Mouse (Mus musculus) kidney, adult 2 months (tissue): ENCODE measurements at regions not wholly inside any gene's neighbourhood (a gene's known extent, or its start where the extent isn't known, plus 50 kb on each side); places are given as distances from the start of the nearest gene placed in this dataset.

Source experiments
- DNase-seq: peaks from one replicate; pipeline ENCODE4 v3.0.0; 2021
- H3K27ac ChIP-seq: fragments of 200-500 bp; 2 replicates; pipeline ENCODE4 v1.5.1; 2012; ENCODE audit warnings: low read depth, low read length, control low read depth, inconsistent platforms; ENCODE audit not compliant: insufficient read depth
- H3K27me3 ChIP-seq: fragments of 200-500 bp; replicated peaks from 2 replicates; pipeline ENCODE4 v1.6.1; 2012; ENCODE audit warnings: mild to moderate bottlenecking, moderate library complexity, low read length, inconsistent platforms; ENCODE audit not compliant: control insufficient read depth, insufficient read depth
- H3K36me3 ChIP-seq: fragments of 200-500 bp; 2 replicates; pipeline ENCODE4 v1.6.1; 2012; ENCODE audit warnings: mild to moderate bottlenecking, moderate library complexity, low read length, inconsistent platforms; ENCODE audit not compliant: control insufficient read depth, insufficient read depth
- H3K4me1 ChIP-seq: fragments of 200-500 bp; 2 replicates; pipeline ENCODE4 v1.6.1; 2011; ENCODE audit warnings: low read length; ENCODE audit not compliant: control insufficient read depth, insufficient read depth
- H3K4me3 ChIP-seq: fragments of 200-500 bp; 2 replicates; pipeline ENCODE4 v1.5.1; 2011; ENCODE audit warnings: mild to moderate bottlenecking, low read depth, low read length, control low read depth; ENCODE audit not compliant: insufficient read depth
- CTCF ChIP-seq: fragments of 200-500 bp; conservative IDR thresholded peaks from 2 replicates; pipeline ENCODE4 v1.5.1; 2011; ENCODE audit warnings: low read depth, mild to moderate bottlenecking, control low read depth, low read length, moderate library complexity, mixed read lengths; ENCODE audit not compliant: insufficient read depth, insufficient read length
- POLR2A ChIP-seq: fragments of 200-500 bp; IDR thresholded peaks from one replicate; pipeline ENCODE4 v1.6.1; 2011; ENCODE audit warnings: low read depth, low read length, control low read depth
- WGBS: fragments of 180-500 bp; shearing (Covaris S2); methylation state at CpG from one replicate; pipeline ENCODE4 v1.1.7; 2018; 5-methylcytosine and 5-hydroxymethylcytosine counted together

GRCm38 (mm10) chr13:107541635-107541955 is 502.7 kb upstream of the Smim15 start:
- TF ChIP-seq CTCF = no peak
- TF ChIP-seq POLR2A = no peak
- no peak overlapping the region for H3K4me3 ChIP-seq
- no peaks in the 10 kb centered on the region for H3K36me3 ChIP-seq
- H3K27me3 ChIP-seq = no peaks in the 10 kb centered on the region
- H3K27ac ChIP-seq = no peak overlapping the region
- H3K4me1 ChIP-seq = no peaks in the 10 kb centered on the region
- 68% methylated on average over 2 of the region's 2 CpGs for WGBS
- no peak for DNase-seq

- WGBS = 84% methylated on average over 16 of the region's 16 CpGs
- TF ChIP-seq CTCF (no peak), POLR2A (no peak)
- Histone ChIP-seq H3K27me3 (no peaks in the 10 kb centered on the region), H3K4me1 (no peaks in the 10 kb centered on the region), H3K36me3 (no peaks in the 10 kb centered on the region), H3K27ac (no peak overlapping the region), H3K4me3 (no peak overlapping the region)
- no peak for DNase-seq
These were observed 503.2 kb upstream of the Smim15 start for GRCm38 (mm10) chr13:107540784-107541634.

- Histone ChIP-seq H3K27ac (no peak overlapping the region), H3K27me3 (no peaks in the 10 kb centered on the region), H3K4me3 (no peak overlapping the region), H3K36me3 (no peaks in the 10 kb centered on the region), H3K4me1 (no peaks in the 10 kb centered on the region)
- DNase-seq = no peak
- 93% methylated on average over 7 of the region's 7 CpGs for WGBS
- TF ChIP-seq CTCF (no peak), POLR2A (no peak)
These were observed 503.9 kb upstream of the Smim15 start for GRCm38 (mm10) chr13:107540305-107540704.

- TF ChIP-seq CTCF (no peak), POLR2A (no peak)
- Histone ChIP-seq H3K4me1 (no peaks in the 10 kb centered on the region), H3K36me3 (no peaks in the 10 kb centered on the region), H3K27me3 (no peaks in the 10 kb centered on the region), H3K4me3 (no peak overlapping the region), H3K27ac (no peak overlapping the region)
- 93% methylated on average over 4 of the region's 4 CpGs for WGBS
- no peak for DNase-seq
These were observed 504.4 kb upstream of the Smim15 start for GRCm38 (mm10) chr13:107539867-107540266.

GRCm38 (mm10) chr13:107539326-107539725 is 504.9 kb upstream of the Smim15 start:
- Histone ChIP-seq H3K27ac (no peak overlapping the region), H3K4me1 (no peaks in the 10 kb centered on the region), H3K27me3 (no peaks in the 10 kb centered on the region), H3K36me3 (no peaks in the 10 kb centered on the region), H3K4me3 (no peak overlapping the region)
- WGBS = 77% methylated on average over 4 of the region's 4 CpGs
- DNase-seq = no peak
- no peak for TF ChIP-seq POLR2A
- no peak for TF ChIP-seq CTCF

GRCm38 (mm10) chr13:107535213-107535612 is 509.0 kb upstream of the Smim15 start:
- DNase-seq = no peak
- no peak for TF ChIP-seq POLR2A
- TF ChIP-seq CTCF = no peak
- Histone ChIP-seq H3K4me1 (no peaks in the 10 kb centered on the region), H3K4me3 (no peak overlapping the region), H3K36me3 (no peaks in the 10 kb centered on the region), H3K27ac (no peak overlapping the region), H3K27me3 (no peaks in the 10 kb centered on the region)
- WGBS = 63% methylated on average over 5 of the region's 5 CpGs

GRCm38 (mm10) chr13:107533323-107533722 is 510.9 kb upstream of the Smim15 start:
- no peak for DNase-seq
- Histone ChIP-seq H3K27me3 (no peaks in the 10 kb centered on the region), H3K4me3 (no peak overlapping the region), H3K4me1 (no peaks in the 10 kb centered on the region), H3K27ac (no peak overlapping the region), H3K36me3 (no peaks in the 10 kb centered on the region)
- TF ChIP-seq POLR2A = no peak
- no peak for TF ChIP-seq CTCF
- WGBS = 90% methylated on average over 3 of the region's 3 CpGs
